Mouse (Mus musculus): ENCODE measurements around the gene Cxcr4.

The Cxcr4 gene

GRCm38 (mm10) chr1:128569992-128570648, 22.0 kb downstream of the Cxcr4 start:
- DNase-seq (ENCODE audit: low read depth): no peak

GRCm38 (mm10) chr1:128567224-128568197, 24.6 kb downstream of the Cxcr4 start:
- no peak for DNase-seq (ENCODE audit: low read depth)

- DNase-seq (ENCODE audit: low read depth): no peak
Observed at GRCm38 (mm10) chr1:128563905-128564304, 28.2 kb downstream of the Cxcr4 start.

GRCm38 (mm10) chr1:128561325-128561874, 30.7 kb downstream of the Cxcr4 start:
- no peak for DNase-seq (ENCODE audit: low read depth)

GRCm38 (mm10) chr1:128560452-128561324, 31.4 kb downstream of the Cxcr4 start:
- DNase-seq (ENCODE audit: low read depth): no peak

GRCm38 (mm10) chr1:128557953-128558352, 34.1 kb downstream of the Cxcr4 start:
- DNase-seq (ENCODE audit: low read depth): no peak

GRCm38 (mm10) chr1:128552545-128552944, 39.5 kb downstream of the Cxcr4 start:
- no peak for DNase-seq (ENCODE audit: low read depth)

- no peak for DNase-seq (ENCODE audit: low read depth)
Observed at GRCm38 (mm10) chr1:128551743-128552397, 40.2 kb downstream of the Cxcr4 start.

- no peak for DNase-seq (ENCODE audit: low read depth)
Observed at GRCm38 (mm10) chr1:128549442-128549841, 42.7 kb downstream of the Cxcr4 start.

GRCm38 (mm10) chr1:128549007-128549406, 43.1 kb downstream of the Cxcr4 start:
- DNase-seq (ENCODE audit: low read depth): no peak

GRCm38 (mm10) chr1:128548220-128548998, 43.7 kb downstream of the Cxcr4 start:
- no peak for DNase-seq (ENCODE audit: low read depth)

- DNase-seq (ENCODE audit: low read depth): no peak
Observed at GRCm38 (mm10) chr1:128545672-128546071, 46.4 kb downstream of the Cxcr4 start.

- no peak for DNase-seq (ENCODE audit: low read depth)
Observed at GRCm38 (mm10) chr1:128543137-128543536, 49.0 kb downstream of the Cxcr4 start.

GRCm38 (mm10) chr1:128542555-128542954, 49.5 kb downstream of the Cxcr4 start:
- DNase-seq (ENCODE audit: low read depth): no peak

GRCm38 (mm10) chr1:128540213-128540612, 51.9 kb downstream of the Cxcr4 start:
- DNase-seq (ENCODE audit: low read depth): no peak

GRCm38 (mm10) chr1:128539555-128539954, 52.5 kb downstream of the Cxcr4 start:
- DNase-seq (ENCODE audit: low read depth): no peak
